Mouse (Mus musculus): Measurements from ENCODE around the gene Tspan11. TPM values are rescaled to one million over a fixed set of nuclear protein-coding genes. Genes with fewer than 3 reads are reported as not detected.

The Tspan11 gene
- polyA plus RNA-seq, 1 experiment from 2014 or later = 1.3 TPM

DNA sequence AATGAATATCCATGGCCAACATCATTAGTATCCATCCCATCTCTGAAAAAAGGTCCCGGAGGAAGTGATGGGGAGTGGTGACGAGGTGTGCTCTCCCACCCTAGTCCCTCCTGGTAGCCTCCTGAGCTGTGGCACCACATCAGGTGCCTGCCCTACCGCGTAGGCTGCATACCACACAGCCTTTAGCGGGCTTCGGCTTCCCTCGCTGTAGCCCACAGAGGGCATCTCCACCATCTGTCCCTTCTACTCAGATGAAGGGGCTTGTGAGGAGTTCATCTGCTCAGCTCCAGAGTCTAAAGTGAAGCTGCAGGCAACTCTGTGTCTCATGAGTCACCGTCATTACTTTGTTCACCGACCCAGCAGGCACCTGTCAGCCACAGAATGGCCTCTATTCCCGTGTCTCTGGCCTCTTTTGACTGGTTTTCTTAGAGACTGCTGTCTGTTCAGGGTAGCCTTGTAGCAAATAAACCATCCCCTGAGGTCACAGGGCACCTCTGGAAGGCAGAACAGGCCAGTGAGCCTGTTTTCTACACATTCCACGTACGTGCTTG lies 101.6 kb downstream of the Tspan11 start:
- DNase-seq (ENCODE audit: low spot score) = no peak

- DNase-seq (ENCODE audit: low spot score) = no peak
These were observed 102.3 kb downstream of the Tspan11 start for GRCm38 (mm10) chr6:127989624-127990212.

DNA sequence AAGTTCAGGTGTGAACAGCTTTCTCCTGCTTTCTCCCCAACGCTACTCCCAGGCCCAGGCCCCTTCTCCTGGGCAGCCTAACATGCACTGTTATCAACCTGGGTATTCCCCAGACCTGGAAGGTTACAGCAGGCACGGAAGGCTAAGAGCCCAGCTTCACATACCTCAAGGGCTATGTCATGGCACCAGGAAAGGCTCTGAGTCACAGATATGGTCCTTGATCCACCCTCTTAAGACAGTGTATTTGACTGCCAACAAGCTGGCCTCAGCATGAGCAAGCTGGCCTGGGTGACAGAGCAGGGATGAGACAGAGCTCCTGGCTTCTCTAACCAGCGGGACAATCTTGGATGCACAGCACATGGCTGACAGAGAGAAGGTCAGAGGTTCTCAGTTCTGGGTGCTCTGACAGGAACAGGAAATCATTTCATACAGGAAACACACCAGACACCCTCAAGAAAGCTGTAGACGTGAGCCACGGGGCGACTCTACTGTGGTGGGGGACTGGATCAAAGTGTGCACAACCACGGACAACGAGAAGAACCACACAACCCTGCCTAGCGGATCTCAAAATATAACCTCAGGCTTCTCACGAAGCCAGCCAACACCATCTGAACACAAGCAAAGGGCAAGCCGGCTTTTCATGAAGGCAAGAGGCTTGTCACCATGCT lies 104.3 kb downstream of the Tspan11 start:
- peak; percentile 71 for DNase-seq (ENCODE audit: low spot score)

DNA sequence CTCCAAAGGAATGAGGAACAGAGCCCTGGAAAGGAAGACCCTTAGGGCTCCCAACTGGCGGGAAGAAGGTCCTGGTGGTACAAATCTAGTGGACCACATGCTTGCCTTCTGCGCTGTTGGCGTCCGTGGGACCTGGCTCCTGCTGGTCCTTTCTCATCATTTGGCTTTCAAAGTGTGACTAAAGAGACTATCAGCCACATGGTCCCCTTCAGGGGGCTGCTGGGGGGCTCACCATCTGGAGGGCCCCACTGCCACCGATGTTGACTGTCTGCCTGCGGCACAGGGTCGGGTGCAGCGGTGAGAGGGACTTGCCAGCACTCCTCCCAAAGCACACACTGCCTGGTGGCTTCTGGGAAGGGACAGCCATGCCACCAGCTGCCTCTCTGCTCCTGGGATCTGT lies 105.6 kb downstream of the Tspan11 start:
- DNase-seq (ENCODE audit: low spot score) = no peak

GRCm38 (mm10) chr6:127996928-127997327 lies 109.5 kb downstream of the Tspan11 start:
- DNase-seq (ENCODE audit: low spot score) = no peak

- DNase-seq (ENCODE audit: low spot score) = no peak
These were observed 111.7 kb downstream of the Tspan11 start for GRCm38 (mm10) chr6:127999118-127999517.

GRCm38 (mm10) chr6:128000777-128001176 lies 113.4 kb downstream of the Tspan11 start:
- no peak for DNase-seq (ENCODE audit: low spot score)

DNA sequence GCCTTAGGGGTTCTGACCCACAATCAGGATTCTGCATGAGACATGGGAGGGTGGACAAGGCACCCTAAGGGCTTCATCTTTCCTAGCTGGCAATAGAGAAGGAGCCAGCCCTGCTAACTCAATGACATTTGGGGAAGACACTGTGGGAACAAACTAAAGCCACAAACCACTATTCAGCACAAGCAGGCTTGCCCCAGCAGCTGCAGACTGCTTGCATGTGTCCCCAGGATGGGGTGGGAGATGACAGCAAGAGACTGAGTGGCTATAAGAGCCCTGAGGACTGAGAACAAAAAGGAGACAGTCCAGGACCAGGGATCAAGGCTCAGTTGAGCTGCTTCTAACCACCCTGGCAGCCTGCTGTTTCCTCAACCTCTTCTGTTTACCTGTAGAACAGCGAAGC lies 114.2 kb downstream of the Tspan11 start:
- DNase-seq (ENCODE audit: low spot score) = peak; percentile 58

DNA sequence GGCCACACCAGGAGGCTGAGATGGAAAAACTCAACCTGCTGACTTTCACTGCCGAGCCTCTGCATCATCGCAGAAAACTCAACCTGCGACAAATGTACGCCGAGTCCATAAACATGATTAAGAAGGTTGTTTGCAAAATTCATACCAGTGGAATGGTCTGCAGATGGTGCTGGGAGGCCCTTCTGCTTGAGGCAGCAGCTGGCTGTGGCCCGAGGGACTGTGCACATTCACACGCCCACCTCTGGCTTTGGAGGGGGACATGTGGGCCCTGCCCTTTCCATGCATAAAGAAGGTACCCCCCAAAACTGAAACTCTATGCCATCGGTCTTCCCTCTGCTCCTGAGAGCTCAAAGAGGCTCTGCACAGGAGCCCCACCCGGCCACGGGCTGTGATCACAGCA lies 114.7 kb downstream of the Tspan11 start:
- no peak for DNase-seq (ENCODE audit: low spot score)

DNA sequence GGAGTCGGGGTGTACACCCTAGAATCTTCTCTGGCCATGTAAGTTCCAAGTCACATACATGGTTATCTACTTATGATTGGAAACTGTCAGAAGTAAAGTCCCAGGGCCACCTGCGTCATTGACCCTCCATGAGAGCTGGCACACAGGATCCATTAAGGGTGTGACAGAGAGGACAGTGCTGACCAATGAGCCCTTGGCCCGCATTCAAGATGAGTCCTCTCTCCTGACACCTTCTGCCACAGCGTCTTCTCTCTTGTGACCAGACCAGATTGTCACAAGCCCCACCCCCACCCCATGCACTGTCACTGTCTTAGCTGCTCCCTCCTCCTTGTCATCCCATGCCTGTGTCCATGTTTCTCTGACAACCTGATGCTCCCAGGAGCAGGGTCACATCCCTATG lies 115.3 kb downstream of the Tspan11 start:
- DNase-seq (ENCODE audit: low spot score) = no peak

GRCm38 (mm10) chr6:128003542-128003941 lies 116.2 kb downstream of the Tspan11 start:
- no peak for DNase-seq (ENCODE audit: low spot score)

Other genes with a start within 250 kb of the Tspan11 start
- not detected in 2 replicates for gene Prmt8, start 118.1 kb upstream of the Tspan11 start, polyA plus RNA-seq (2015; fragmentation: Nextera tagmentation; extraction: Ambion mirVana)